ENCODE assay signal across 13 mouse cellular contexts in the genomic region with DNA sequence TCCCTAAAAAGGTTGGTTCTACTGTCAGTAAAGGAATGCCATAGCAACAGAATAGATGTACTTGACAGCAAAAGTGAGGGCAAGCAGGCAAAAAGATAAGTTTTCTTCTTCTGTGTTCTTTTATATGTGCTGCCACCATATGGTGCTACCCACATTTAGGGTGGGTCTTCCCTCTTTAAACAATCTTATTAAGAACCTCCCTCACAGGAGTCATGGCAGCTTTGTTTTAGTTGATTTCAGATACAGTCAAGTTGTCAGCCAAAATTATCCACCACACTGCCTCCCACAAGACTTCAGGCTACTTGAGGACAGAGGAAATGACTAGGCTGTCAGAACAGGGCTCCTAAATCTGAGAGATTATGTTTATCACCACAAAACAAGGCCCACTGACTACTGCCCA.
"Had no signal": no experiment of that assay in that cellular context is flagged by ENCODE, and none has a peak within 500 bp of the region (broad histone marks: within the 10 kb centered on the region; RNA-seq: fewer than 3 reads in every experiment).

No protein-coding gene starts in this region.

- H3K4me3 ChIP-seq: limb, embryonic 15.5 days; liver, embryonic 12.5 days; midbrain, embryonic 10.5 days; myocyte; stomach, embryonic 15.5 days had no signal

- H3K27ac ChIP-seq: limb, embryonic 15.5 days; liver, embryonic 12.5 days; midbrain, embryonic 10.5 days; stomach, embryonic 15.5 days had no signal

- DNase-seq: kidney, adult 11 months; kidney, postnatal 10 days; kidney, postnatal 4 days; lung, embryonic 14.5 days; lung, postnatal 10 days; lung, postnatal 4 days; midbrain, embryonic 14.5 days; thymus, postnatal 36 days had no signal
